ENCODE assay signal across 17 mouse cellular contexts in the genomic region with DNA sequence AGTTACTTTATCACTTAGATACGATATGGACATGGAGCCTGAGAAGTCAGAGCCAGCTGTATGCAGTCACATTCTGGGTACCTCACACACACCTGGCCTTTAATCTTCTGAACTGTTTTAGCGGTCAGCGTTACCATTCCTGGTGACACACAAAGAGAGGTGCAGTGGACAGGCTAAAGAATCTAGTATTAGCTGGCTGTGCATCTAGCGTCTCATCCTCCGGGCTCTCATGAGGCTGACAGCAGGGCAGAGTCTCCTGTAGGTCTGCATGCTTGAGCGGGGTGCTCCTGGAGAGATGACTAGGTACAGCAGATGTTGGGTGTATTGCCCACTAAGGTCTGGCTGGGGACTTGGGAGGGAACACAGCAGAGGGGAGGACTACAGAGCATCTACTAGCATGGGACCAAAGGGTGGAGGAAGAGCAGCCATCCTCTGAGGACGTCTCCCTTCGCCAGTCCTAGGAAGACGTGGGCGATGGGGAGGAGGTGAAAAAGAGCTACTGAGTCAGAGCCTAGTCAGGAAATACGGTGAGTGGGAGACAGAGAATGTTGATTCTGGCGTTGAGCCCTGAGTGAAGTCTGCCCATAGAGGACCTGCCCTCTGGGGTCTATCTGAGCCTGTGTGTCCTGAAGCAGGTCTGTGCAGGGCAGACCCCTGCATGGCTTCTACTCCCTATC.
DNase-seq lines count a peak whose midpoint lies in the region; ATAC-seq and TF ChIP-seq lines count a peak whose summit lies in the region.
"Had no signal": no experiment of that assay in that cellular context is flagged by ENCODE, and none has a peak within 500 bp of the region (broad histone marks: within the 10 kb centered on the region; RNA-seq: fewer than 3 reads in every experiment).

No protein-coding gene starts in this region.

- H3K27ac ChIP-seq in heart, embryonic 12.5 days (ENCODE audit: poor library complexity, severe bottlenecking): no peak overlapping the region
- H3K27ac ChIP-seq in layer of hippocampus, adult 2 months: no peak overlapping the region
- H3K27ac ChIP-seq: embryonic facial prominence, embryonic 15.5 days; forebrain, embryonic 13.5 days; hindbrain, embryonic 10.5 days had no signal

- no peak for ATAC-seq in heart, embryonic 12.5 days (ENCODE audit: insufficient number of reproducible peaks, low FRiP score)
- ATAC-seq: forebrain, embryonic 13.5 days had no signal

- peak; percentile 70 for DNase-seq in heart, adult 11 months
- DNase-seq in layer of hippocampus, adult 2 months (ENCODE audit: low spot score in 2 of 2): peak; percentile 25 to 55
- no peak for DNase-seq in layer of hippocampus, postnatal 25 days (ENCODE audit: extremely low spot score in 1 of 2, low spot score in 1 of 2)
- peak; percentile 11 to 31 for DNase-seq in frontal cortex, postnatal 25 days (ENCODE audit: low spot score in 2 of 2)
- DNase-seq in left cerebral cortex, postnatal 25 days (ENCODE audit: low spot score in 2 of 2): peak; percentile 43 to 88
- no peak for DNase-seq in yolk sac, embryonic 10.5 days (ENCODE audit: low spot score)
- DNase-seq in gastrocnemius, postnatal 10 days: no peak
- DNase-seq: adrenal gland, adult 2 months; B cell, adult 2 months; cerebellum, adult 2 months; lung, adult 2 months; midbrain, embryonic 14.5 days; thymus, adult 2 months had no signal

- H3K9ac ChIP-seq in heart, embryonic 12.5 days: no peak overlapping the region
- H3K9ac ChIP-seq: embryonic facial prominence, embryonic 15.5 days; forebrain, embryonic 13.5 days had no signal

- peaks cover 41% of the 10 kb centered on the region for H3K4me1 ChIP-seq in heart, embryonic 12.5 days (replicated peaks)
- H3K4me1 ChIP-seq: forebrain, embryonic 13.5 days had no signal

- WGBS in heart, embryonic 12.5 days: 73% methylated on average over 12 of the region's 12 CpGs

- no peak for TF ChIP-seq CTCF in layer of hippocampus, adult 2 months (conservative IDR thresholded peaks at IDR 0.05)

- no peak overlapping the region for H3K4me3 ChIP-seq in heart, embryonic 12.5 days
- H3K4me3 ChIP-seq in layer of hippocampus, adult 2 months: no peak overlapping the region
- H3K4me3 ChIP-seq: embryonic facial prominence, embryonic 15.5 days; forebrain, embryonic 13.5 days; hindbrain, embryonic 10.5 days had no signal

- H3K4me2 ChIP-seq in heart, embryonic 12.5 days: no peak overlapping the region
- H3K4me2 ChIP-seq: embryonic facial prominence, embryonic 15.5 days; forebrain, embryonic 13.5 days had no signal

- no peaks in the 10 kb centered on the region for H3K9me3 ChIP-seq in heart, embryonic 12.5 days (replicated peaks)
- H3K9me3 ChIP-seq: embryonic facial prominence, embryonic 15.5 days; forebrain, embryonic 13.5 days; hindbrain, embryonic 10.5 days had no signal

- intact Hi-C loops in left cerebral cortex, postnatal 25 days (cut with DNase I): no loop called here

- no peaks in the 10 kb centered on the region for H3K36me3 ChIP-seq in heart, embryonic 12.5 days
- H3K36me3 ChIP-seq: embryonic facial prominence, embryonic 15.5 days had no signal

- H3K27me3 ChIP-seq in heart, embryonic 12.5 days (replicated peaks): no peaks in the 10 kb centered on the region
- H3K27me3 ChIP-seq: embryonic facial prominence, embryonic 15.5 days; forebrain, embryonic 13.5 days had no signal

Comparison
In these comparisons a context has a peak if more than half of its experiments do, and no peak if none do; other contexts are left out.
1. DNase-seq: peak in heart, adult 11 months (single experiment), layer of hippocampus, adult 2 months (2 of 2), frontal cortex, postnatal 25 days (2 of 2) and left cerebral cortex, postnatal 25 days (2 of 2); none in layer of hippocampus, postnatal 25 days (0 of 2), yolk sac, embryonic 10.5 days (single experiment) and gastrocnemius, postnatal 10 days (single experiment).